Mouse (Mus musculus) G1E (cell line): ENCODE results near the gene Clec2d. TPM values are rescaled to one million over a fixed set of nuclear protein-coding genes. Genes with fewer than 3 reads are reported as not detected.

Experiments used
- ATAC-seq: 2 replicates; pipeline ENCODE4 v1.8.0; 2016; ENCODE audit warnings: mild to moderate bottlenecking; ENCODE audit not compliant: insufficient number of reproducible peaks, poor library complexity, low FRiP score, severe bottlenecking; ENCODE audit errors: extremely low read depth
- DNase-seq: peaks from one replicate; pipeline ENCODE4 v3.0.0; 2012; ENCODE audit warnings: low spot score
- H3K27me3 ChIP-seq: 2 replicates; pipeline ENCODE4 v1.6.1; 2012; ENCODE audit warnings: mild to moderate bottlenecking, low read length, inconsistent platforms; ENCODE audit not compliant: insufficient read depth
- H3K36me3 ChIP-seq: replicated peaks from 2 replicates; pipeline ENCODE3; 2012; ENCODE audit warnings: mild to moderate bottlenecking, inconsistent platforms
- H3K4me1 ChIP-seq: 2 replicates; pipeline ENCODE4 v1.6.1; 2012; ENCODE audit warnings: low read depth, low read length, inconsistent platforms, mixed read lengths; ENCODE audit not compliant: insufficient read depth
- H3K4me3 ChIP-seq: 2 replicates; pipeline ENCODE4 v1.5.1; 2012; ENCODE audit warnings: low read depth, mild to moderate bottlenecking, inconsistent platforms, low read length, moderate library complexity, mixed read lengths
- H3K9me3 ChIP-seq: replicated peaks from 2 replicates; pipeline ENCODE4 v1.6.1; 2012; ENCODE audit warnings: inconsistent platforms
- CTCF ChIP-seq: IDR thresholded peaks from 2 replicates; pipeline ENCODE4 v1.5.1; 2012; ENCODE audit warnings: low read depth, low read length, inconsistent platforms, mixed read lengths
- GATA1 ChIP-seq: IDR thresholded peaks from 2 replicates; pipeline ENCODE4 v1.6.1; 2012; ENCODE audit warnings: borderline replicate concordance, low read length, inconsistent platforms, mixed read lengths
- GATA2 ChIP-seq: IDR thresholded peaks from 2 replicates; pipeline ENCODE4 v1.6.1; 2012; ENCODE audit warnings: low read depth, low read length, inconsistent platforms, borderline replicate concordance
- POLR2AphosphoS5 ChIP-seq: IDR thresholded peaks from 2 replicates; pipeline ENCODE4 v1.6.1; 2012; ENCODE audit warnings: low read depth, low read length, inconsistent platforms; ENCODE audit not compliant: insufficient replicate concordance
- TAL1 ChIP-seq: conservative IDR thresholded peaks from 2 replicates; pipeline ENCODE4 v1.6.1; 2012; ENCODE audit warnings: low read depth, low read length, inconsistent platforms, mixed read lengths
- polyA plus RNA-seq: library from polyadenylated mRNA; stranded (reverse); fragments of >175 nt; gene quantifications from 2 replicates; pipeline ENCODE4 v1.2.3, GENCODE M21; 2012
- total RNA-seq, 2 experiments: library from RNA; stranded (forward) in 1 of 2; stranded (reverse) in 1 of 2; fragments of 200-1000 nt in 1 of 2; fragments of >200 nt in 1 of 2; fragmentation: Nextera tagmentation in 1 of 2; gene quantifications; 2 replicates each; pipeline ENCODE4 v1.2.3; 2014 to 2017

Gene Clec2d
- total and polyA plus RNA-seq, 3 experiments = not detected

DNA sequence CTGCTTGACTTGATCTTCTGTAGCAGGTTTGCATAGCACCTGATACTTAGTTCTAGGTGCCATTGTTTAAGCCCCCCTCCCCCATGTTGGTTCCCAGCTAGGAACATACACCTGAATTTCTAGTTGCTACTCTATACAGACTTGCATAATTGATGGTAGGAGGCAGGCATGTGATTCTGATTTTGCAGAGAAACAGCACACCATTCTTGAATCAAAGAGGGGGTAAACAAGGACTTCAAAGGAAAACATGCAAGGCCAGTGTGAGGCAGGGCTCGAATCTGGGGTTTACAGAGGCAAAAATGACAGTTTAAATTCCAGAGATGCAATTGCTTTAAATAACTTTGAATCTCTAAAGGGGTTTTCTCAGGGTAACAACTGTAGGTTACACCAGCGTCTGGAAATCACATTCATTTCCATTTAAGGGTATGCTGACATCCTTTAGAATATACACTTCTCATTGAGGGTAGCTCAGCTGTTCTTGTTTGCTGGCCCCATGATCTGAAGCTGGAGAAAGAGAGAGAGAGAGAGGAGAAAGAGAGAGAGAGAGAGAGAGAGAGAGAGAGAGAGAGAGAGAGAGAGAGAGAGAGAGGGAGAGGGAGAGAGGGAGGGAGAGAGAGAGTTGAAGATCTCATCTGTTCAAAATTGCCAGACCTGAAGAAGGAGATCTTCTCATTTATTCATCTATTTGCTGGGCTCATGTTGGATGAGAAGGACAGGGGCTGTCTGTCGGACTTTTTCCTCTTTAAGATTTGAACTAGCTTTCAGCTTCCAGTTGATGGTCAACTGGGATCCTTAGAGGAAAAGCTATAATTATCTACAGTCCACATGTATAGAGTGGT is 48.7 kb downstream of the Clec2d start:
- Histone ChIP-seq H3K4me3 (no peak overlapping the region), H3K4me1 (no peaks in the 10 kb centered on the region), H3K9me3 (peaks cover 21% of the 10 kb centered on the region), H3K36me3 (no peaks in the 10 kb centered on the region), H3K27me3 (no peaks in the 10 kb centered on the region)
- ATAC-seq (no peak), DNase-seq (no peak)
- TF ChIP-seq GATA1 (no peak), POLR2AphosphoS5 (no peak), GATA2 (no peak), CTCF (no peak), TAL1 (no peak)

DNA sequence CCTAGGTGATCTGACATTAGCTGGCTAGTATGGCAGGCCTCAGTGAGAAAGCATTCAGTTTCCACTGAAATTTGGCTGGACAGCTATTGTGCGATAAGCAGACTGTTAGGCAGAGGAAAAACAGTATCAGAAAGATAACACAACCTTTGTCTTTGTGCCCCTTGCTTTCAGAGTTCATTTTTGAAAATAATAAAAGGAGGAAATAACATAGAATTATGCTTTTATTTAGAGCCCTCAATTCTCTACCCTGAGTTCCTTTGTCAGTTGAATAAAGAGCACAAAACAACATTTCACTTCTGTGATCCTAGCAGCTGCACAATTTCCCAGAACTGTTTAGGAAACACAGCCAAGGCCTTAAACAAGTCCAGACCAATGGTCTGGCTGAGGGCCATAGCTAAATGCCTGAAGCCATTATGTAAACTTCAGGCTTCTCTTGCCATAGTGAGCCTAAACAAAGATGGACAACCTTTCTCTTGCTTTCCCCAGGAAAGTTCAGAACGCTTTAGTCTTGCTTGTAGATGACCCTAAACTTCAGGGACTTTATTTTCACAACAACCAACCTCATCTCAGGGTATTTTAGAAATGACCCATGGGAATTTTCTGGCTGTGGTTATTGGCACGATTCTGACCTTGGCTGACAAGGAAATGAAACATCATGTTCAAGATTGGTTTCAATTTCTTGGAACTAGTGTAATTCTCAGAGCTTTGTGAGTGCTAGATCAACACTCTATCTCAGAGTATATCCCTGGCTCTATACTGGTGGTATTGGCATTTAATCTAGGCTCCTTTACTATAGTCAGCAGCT is 49.6 kb downstream of the Clec2d start:
- no peak for ATAC-seq
- Histone ChIP-seq H3K9me3 (peaks cover 29% of the 10 kb centered on the region), H3K36me3 (no peaks in the 10 kb centered on the region)

DNA sequence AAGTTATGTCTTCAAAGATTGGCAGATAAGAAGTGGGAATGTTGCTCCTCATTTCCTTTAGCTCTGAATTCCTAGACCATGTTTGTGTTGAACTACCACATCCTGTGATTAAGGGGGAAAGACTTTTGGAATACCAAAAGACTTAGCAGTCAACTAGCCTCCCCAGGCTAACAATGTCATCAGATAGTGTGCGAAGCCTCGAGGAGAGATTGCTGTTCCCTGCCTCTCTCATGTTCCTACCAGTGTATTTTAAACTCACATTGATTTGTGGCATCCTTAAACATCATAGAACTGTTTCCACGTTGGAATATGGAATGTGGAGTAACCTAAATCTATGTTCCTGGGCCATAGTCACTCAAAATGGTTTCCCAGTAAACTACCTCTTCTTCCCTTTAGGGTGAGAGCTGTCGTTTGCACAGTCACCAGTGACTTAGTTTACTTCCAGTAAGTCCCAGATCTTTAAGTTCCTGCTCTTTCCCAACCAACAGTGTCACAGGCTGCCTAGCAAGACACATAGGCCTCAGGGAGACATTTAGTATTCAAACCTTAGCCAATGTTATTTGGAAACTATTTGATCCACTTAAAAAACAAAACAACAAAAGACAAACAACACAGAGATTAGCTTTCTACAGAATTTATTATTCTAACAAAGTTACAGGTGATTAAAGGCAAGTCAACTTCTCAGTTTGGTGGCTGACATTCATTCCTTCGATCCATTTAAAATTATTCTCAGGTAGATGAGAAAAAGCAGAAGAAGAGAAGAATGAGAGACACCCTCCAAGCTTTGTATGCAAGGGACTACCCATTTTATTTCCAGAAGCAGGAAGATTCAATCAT is 51.8 kb downstream of the Clec2d start:
- Histone ChIP-seq H3K9me3 (peaks cover 37% of the 10 kb centered on the region), H3K27me3 (no peaks in the 10 kb centered on the region), H3K4me3 (no peak overlapping the region), H3K4me1 (no peaks in the 10 kb centered on the region), H3K36me3 (no peaks in the 10 kb centered on the region)
- DNase-seq (no peak), ATAC-seq (no peak)
- no peak for TF ChIP-seq GATA1

More for the DNA sequence above, 49.6 kb downstream of the Clec2d start:
- TF ChIP-seq POLR2AphosphoS5 (no peak), CTCF (no peak), GATA2 (no peak), TAL1 (no peak), GATA1 (no peak)
- DNase-seq = no peak
- no peaks in the 10 kb centered on the region for H3K27me3 ChIP-seq
- H3K4me3 ChIP-seq = no peak overlapping the region
- no peaks in the 10 kb centered on the region for H3K4me1 ChIP-seq

DNA sequence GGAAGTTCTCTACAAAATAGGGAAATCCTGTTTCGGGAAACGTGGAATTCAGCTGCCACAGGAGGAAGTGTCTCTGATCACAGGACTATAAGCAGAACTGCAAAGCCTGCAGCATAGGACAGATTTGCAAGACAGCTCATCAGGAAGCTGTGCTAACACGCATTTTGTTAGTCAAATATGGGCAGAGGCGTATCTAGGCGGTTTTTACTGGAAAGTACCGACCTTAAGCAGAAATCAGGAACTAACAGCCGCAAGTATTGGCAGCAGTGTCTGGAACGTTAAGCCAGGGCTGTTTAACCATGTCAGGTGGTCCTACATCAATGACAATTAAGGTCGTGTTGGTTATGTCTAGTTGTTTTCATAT is 52.4 kb downstream of the Clec2d start:
- ATAC-seq (no peak), DNase-seq (no peak)
- Histone ChIP-seq H3K36me3 (no peaks in the 10 kb centered on the region), H3K27me3 (no peaks in the 10 kb centered on the region), H3K4me1 (no peaks in the 10 kb centered on the region), H3K4me3 (no peak overlapping the region), H3K9me3 (peaks cover 38% of the 10 kb centered on the region)
- TF ChIP-seq GATA2 = no peak
- TF ChIP-seq POLR2AphosphoS5 = no peak
- no peak for TF ChIP-seq GATA1
- no peak for TF ChIP-seq TAL1

DNA sequence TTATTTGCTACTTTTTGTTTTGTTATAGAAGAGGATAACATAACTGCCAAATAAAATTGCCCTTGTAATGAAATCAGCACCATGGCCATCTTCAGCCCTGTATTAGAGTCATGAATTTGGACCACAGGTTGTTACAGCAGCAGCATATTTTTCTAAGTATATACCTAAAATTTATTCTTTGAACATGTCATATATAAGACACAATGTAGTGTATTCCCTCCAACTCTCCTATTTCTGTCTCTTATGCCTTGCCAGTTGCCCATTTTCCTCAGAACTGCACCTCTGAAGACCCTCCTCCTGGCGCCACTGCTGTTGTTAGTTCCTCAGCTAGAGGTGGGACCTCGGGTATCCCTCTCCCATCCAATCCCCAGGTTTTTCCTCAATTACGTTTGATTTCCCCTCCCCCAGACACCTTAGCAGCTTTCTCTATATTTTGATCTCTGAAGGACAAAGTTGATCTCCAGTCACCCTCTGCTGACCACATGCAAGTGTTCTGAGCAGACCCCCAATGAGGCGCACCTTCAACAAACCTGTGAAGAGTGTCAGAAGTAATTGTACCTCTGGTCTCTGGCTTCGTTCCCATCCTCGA is 53.0 kb downstream of the Clec2d start:
- H3K36me3 ChIP-seq = no peaks in the 10 kb centered on the region
- TF ChIP-seq POLR2AphosphoS5 (no peak), TAL1 (no peak), GATA2 (no peak), CTCF (no peak), GATA1 (no peak)
- DNase-seq = no peak
- H3K27me3 ChIP-seq = no peaks in the 10 kb centered on the region
- no peak overlapping the region for H3K4me3 ChIP-seq
- peaks cover 39% of the 10 kb centered on the region for H3K9me3 ChIP-seq
- H3K4me1 ChIP-seq = no peaks in the 10 kb centered on the region
- ATAC-seq = no peak
